Mouse (Mus musculus) stomach, postnatal 0 days (tissue): Measurements from ENCODE around the gene Tmem242. TPM values are rescaled to one million over a fixed set of nuclear protein-coding genes. Genes with fewer than 3 reads are reported as not detected.
A peak's percentile ranks its signal among the peaks of the same experiment; 100 is the strongest.
"Not testable (repeated sequence)": the region's sequence is repeated elsewhere in the genome, so short reads cannot be mapped to it uniquely, and the experiment has no call there.

Experiments
- ATAC-seq: fragments of 200-750 bp; cut with Nextera tagmentation; 2 replicates; pipeline ENCODE4 v1.8.0; 2017; ENCODE audit not compliant: low FRiP score, low TSS enrichment
- DNase-seq: peaks from one replicate; pipeline ENCODE4 v3.0.0-alpha.2; 2016; ENCODE audit warnings: low spot score
- H3K27ac ChIP-seq: fragments of 300-500 bp; sonication (generic); replicated peaks from 2 replicates; pipeline ENCODE4 v1.5.1; 2014; ENCODE audit warnings: mild to moderate bottlenecking, control low read depth
- H3K27me3 ChIP-seq: fragments of 300-500 bp; sonication (generic); 2 replicates; pipeline ENCODE4 v1.6.1; 2014; ENCODE audit warnings: low read length; ENCODE audit not compliant: control insufficient read depth, insufficient read depth
- H3K36me3 ChIP-seq: fragments of 300-500 bp; sonication (generic); 2 replicates; pipeline ENCODE4 v1.6.1; 2014; ENCODE audit warnings: low read length, mixed read lengths; ENCODE audit not compliant: control insufficient read depth, insufficient read depth
- H3K4me1 ChIP-seq: fragments of 300-500 bp; sonication (generic); replicated peaks from 2 replicates; pipeline ENCODE4 v1.6.1; 2014; ENCODE audit warnings: antibody characterized with exemption; ENCODE audit not compliant: control insufficient read depth, insufficient read depth
- H3K4me2 ChIP-seq: fragments of 300-500 bp; sonication (generic); replicated peaks from 2 replicates; pipeline ENCODE4 v1.6.1; 2014; ENCODE audit warnings: low read depth, mild to moderate bottlenecking, control low read depth, moderate library complexity
- H3K4me3 ChIP-seq: fragments of 300-500 bp; sonication (generic); 2 replicates; pipeline ENCODE4 v1.5.1; 2014; ENCODE audit warnings: low read depth, low read length, control low read depth
- H3K9ac ChIP-seq: fragments of 300-500 bp; sonication (generic); 2 replicates; pipeline ENCODE4 v1.6.1; 2014; ENCODE audit warnings: mild to moderate bottlenecking, low read length, control low read depth, mixed read lengths
- H3K9me3 ChIP-seq: fragments of 300-500 bp; sonication (generic); 2 replicates; pipeline ENCODE4 v1.6.1; 2016; ENCODE audit warnings: low read length; ENCODE audit not compliant: control insufficient read depth
- CTCF ChIP-seq: IDR thresholded peaks from 2 replicates; pipeline ENCODE4 v1.5.1; 2016; ENCODE audit warnings: antibody characterized with exemption, low read depth, mild to moderate bottlenecking, moderate library complexity
- EP300 ChIP-seq: optimal IDR thresholded peaks from 2 replicates; pipeline ENCODE3; 2016; ENCODE audit warnings: antibody characterized with exemption
- WGBS: fragments of 180-500 bp; shearing (Covaris S2); extraction: QIAGEN DNeasy Blood & Tissue Kit; methylation state at CpG from one replicate; pipeline ENCODE4 v1.1.7; 2014; 5-methylcytosine and 5-hydroxymethylcytosine counted together
- polyA plus RNA-seq: library from polyadenylated mRNA; unstranded; fragments of >200 nt; fragmentation: Nextera tagmentation; extraction: Ambion mirVana; gene quantifications from 2 replicates; pipeline ENCODE4 v1.2.1, GENCODE M21; 2015

The Tmem242 gene
- polyA plus RNA-seq, 1 experiment from 2014 or later = 101 TPM

GRCm38 (mm10) chr17:5467177-5467576 lies 27.1 kb upstream of the Tmem242 start:
- no peaks in the 10 kb centered on the region for H3K9me3 ChIP-seq
- peak; percentile 38 for TF ChIP-seq CTCF
- TF ChIP-seq EP300 = no peak
- H3K36me3 ChIP-seq = no peaks in the 10 kb centered on the region
- H3K27ac ChIP-seq = no peak overlapping the region
- no peak overlapping the region for H3K9ac ChIP-seq
- no peak for ATAC-seq
- WGBS = 36% methylated on average over 4 of the region's 4 CpGs
- no peaks in the 10 kb centered on the region for H3K27me3 ChIP-seq
- no peak overlapping the region for H3K4me2 ChIP-seq
- no peak for DNase-seq
- no peaks in the 10 kb centered on the region for H3K4me1 ChIP-seq
- H3K4me3 ChIP-seq = no peak overlapping the region

GRCm38 (mm10) chr17:5466736-5467135 lies 26.7 kb upstream of the Tmem242 start:
- ATAC-seq (no peak), DNase-seq (no peak)
- WGBS = 70% methylated on average over 8 of the region's 8 CpGs
- Histone ChIP-seq H3K4me1 (no peaks in the 10 kb centered on the region), H3K27ac (no peak overlapping the region), H3K4me2 (no peak overlapping the region), H3K9me3 (no peaks in the 10 kb centered on the region), H3K9ac (no peak overlapping the region), H3K36me3 (no peaks in the 10 kb centered on the region), H3K4me3 (no peak overlapping the region), H3K27me3 (no peaks in the 10 kb centered on the region)
- TF ChIP-seq EP300 = no peak
- TF ChIP-seq CTCF = no peak

GRCm38 (mm10) chr17:5463912-5464311 lies 23.9 kb upstream of the Tmem242 start:
- Histone ChIP-seq H3K27ac (no peak overlapping the region), H3K9me3 (no peaks in the 10 kb centered on the region), H3K36me3 (no peaks in the 10 kb centered on the region), H3K4me1 (no peaks in the 10 kb centered on the region), H3K4me2 (no peak overlapping the region), H3K27me3 (no peaks in the 10 kb centered on the region), H3K9ac (no peak overlapping the region), H3K4me3 (no peak overlapping the region)
- ATAC-seq (no peak), DNase-seq (no peak)
- WGBS = 74% methylated on average over 2 of the region's 2 CpGs
- TF ChIP-seq CTCF = no peak
- no peak for TF ChIP-seq EP300

GRCm38 (mm10) chr17:5453657-5454056 lies 13.6 kb upstream of the Tmem242 start:
- H3K9ac ChIP-seq = no peak overlapping the region
- no peak for ATAC-seq
- H3K27me3 ChIP-seq = no peaks in the 10 kb centered on the region
- TF ChIP-seq CTCF = no peak
- TF ChIP-seq EP300 = no peak
- H3K4me1 ChIP-seq = no peaks in the 10 kb centered on the region
- DNase-seq = no peak
- no peak overlapping the region for H3K4me2 ChIP-seq
- no peak overlapping the region for H3K4me3 ChIP-seq
- no peaks in the 10 kb centered on the region for H3K36me3 ChIP-seq
- WGBS = 83% methylated on average over 4 of the region's 4 CpGs
- no peak overlapping the region for H3K27ac ChIP-seq
- no peaks in the 10 kb centered on the region for H3K9me3 ChIP-seq

GRCm38 (mm10) chr17:5443751-5444150 lies 3.7 kb upstream of the Tmem242 start:
- ATAC-seq = no peak
- no peak overlapping the region for H3K4me2 ChIP-seq
- 32% methylated on average over 5 of the region's 5 CpGs for WGBS
- no peak overlapping the region for H3K4me3 ChIP-seq
- DNase-seq = no peak
- H3K27ac ChIP-seq = no peak overlapping the region
- no peaks in the 10 kb centered on the region for H3K36me3 ChIP-seq
- H3K27me3 ChIP-seq = no peaks in the 10 kb centered on the region
- no peak overlapping the region for H3K9ac ChIP-seq
- no peak for TF ChIP-seq EP300
- no peak for TF ChIP-seq CTCF
- no peaks in the 10 kb centered on the region for H3K9me3 ChIP-seq
- H3K4me1 ChIP-seq = no peaks in the 10 kb centered on the region

- TF ChIP-seq CTCF (no peak), EP300 (no peak)
- no peak overlapping the region for H3K4me2 ChIP-seq
- no peaks in the 10 kb centered on the region for H3K36me3 ChIP-seq
- WGBS = 18% methylated on average over 3 of the region's 3 CpGs
- H3K9ac ChIP-seq = no peak overlapping the region
- H3K4me1 ChIP-seq = no peaks in the 10 kb centered on the region
- no peaks in the 10 kb centered on the region for H3K9me3 ChIP-seq
- DNase-seq (no peak), ATAC-seq (no peak)
- H3K27ac ChIP-seq = no peak overlapping the region
- no peaks in the 10 kb centered on the region for H3K27me3 ChIP-seq
- no peak overlapping the region for H3K4me3 ChIP-seq
Observed at GRCm38 (mm10) chr17:5443260-5443659, 3.2 kb upstream of the Tmem242 start.

GRCm38 (mm10) chr17:5442403-5442802 lies 2.3 kb upstream of the Tmem242 start:
- H3K4me3 ChIP-seq, H3K9me3 ChIP-seq, H3K4me2 ChIP-seq, H3K27me3 ChIP-seq, ATAC-seq, H3K27ac ChIP-seq, H3K4me1 ChIP-seq, DNase-seq, H3K9ac ChIP-seq, H3K36me3 ChIP-seq: not testable (repeated sequence)
- 78% methylated on average over 5 of the region's 5 CpGs for WGBS
